ENCODE assay signal across 9 mouse cellular contexts in the genomic region with DNA sequence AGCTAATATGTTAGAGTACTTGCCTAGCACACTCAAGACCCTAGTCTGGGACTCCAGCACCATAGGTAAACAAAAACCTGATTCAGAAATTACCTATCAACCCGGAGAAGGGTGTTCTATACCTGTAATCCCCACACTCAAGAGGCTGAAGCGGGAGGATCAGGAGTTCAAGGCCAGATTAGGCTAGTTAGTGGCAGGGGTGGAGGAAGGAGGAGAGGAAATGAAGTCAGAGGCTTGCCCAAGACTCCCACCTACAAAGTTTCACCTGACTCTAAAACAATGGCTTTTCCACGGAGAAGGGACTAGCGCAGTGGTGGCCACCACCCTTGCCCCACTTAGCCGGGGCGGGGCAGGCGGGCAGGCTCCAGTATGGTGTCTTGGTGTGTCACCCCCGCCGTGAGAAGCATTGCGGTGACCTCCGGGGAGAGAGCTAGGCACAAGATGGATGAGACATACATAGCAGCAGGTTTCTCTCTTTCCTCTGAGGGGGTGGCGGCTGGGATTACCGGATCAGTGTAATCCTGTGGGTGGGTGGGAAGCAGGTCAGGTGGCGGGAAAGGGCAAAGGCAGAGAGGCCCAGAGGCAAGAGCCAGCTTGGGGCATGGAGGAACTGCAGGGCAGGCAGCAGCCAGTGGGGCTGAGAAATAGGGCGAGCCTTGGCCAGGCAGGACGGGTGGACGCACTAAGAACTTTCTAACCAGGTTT. TPM values are rescaled to one million over a fixed set of nuclear protein-coding genes. Genes with fewer than 3 reads are reported as not detected.
DNase-seq lines count a peak whose midpoint lies in the region; ATAC-seq lines count a peak whose summit lies in the region.
"Had no signal": no experiment of that assay in that cellular context is flagged by ENCODE, and none has a peak within 500 bp of the region (broad histone marks: within the 10 kb centered on the region; RNA-seq: fewer than 3 reads in every experiment).

No protein-coding gene starts in this region.

- H3K9ac ChIP-seq in kidney, embryonic 15.5 days = no peak overlapping the region
- peak overlapping the region; percentile 65; the same call in 1 of the 2 replicates for H3K9ac ChIP-seq in embryonic facial prominence, embryonic 13.5 days
- no peak overlapping the region for H3K9ac ChIP-seq in limb, embryonic 12.5 days (replicated peaks)

- peak overlapping the region; percentile 55 for H3K4me2 ChIP-seq in kidney, embryonic 15.5 days
- peak overlapping the region; percentile 57 for H3K4me2 ChIP-seq in embryonic facial prominence, embryonic 13.5 days
- peak overlapping the region; percentile 57 for H3K4me2 ChIP-seq in limb, embryonic 12.5 days

- no peaks in the 10 kb centered on the region for H3K9me3 ChIP-seq in kidney, embryonic 15.5 days (replicated peaks)
- no peaks in the 10 kb centered on the region for H3K9me3 ChIP-seq in embryonic facial prominence, embryonic 13.5 days
- no peaks in the 10 kb centered on the region for H3K9me3 ChIP-seq in limb, embryonic 12.5 days
- H3K9me3 ChIP-seq: megakaryocyte, embryonic 14.5 days had no signal

- WGBS in kidney, embryonic 15.5 days = 22% methylated on average over 16 of the region's 17 CpGs
- WGBS in embryonic facial prominence, embryonic 13.5 days = 18% methylated on average over 16 of the region's 17 CpGs
- WGBS in limb, embryonic 12.5 days = 22% methylated on average over 17 of the region's 17 CpGs

- no peak for DNase-seq in kidney, adult 11 months
- DNase-seq in retina, postnatal 1 day = peak; percentile 90
- no peak for DNase-seq in gastrocnemius, postnatal 4 days (ENCODE audit: low spot score in 2 of 2)
- DNase-seq in layer of hippocampus, adult 9-11 months = no peak
- no peak for DNase-seq in urinary bladder, postnatal 14 days (ENCODE audit: low spot score)

- no peak overlapping the region for H3K27ac ChIP-seq in kidney, embryonic 15.5 days
- peak overlapping the region; percentile 62 for H3K27ac ChIP-seq in embryonic facial prominence, embryonic 13.5 days
- H3K27ac ChIP-seq in limb, embryonic 12.5 days = no peak overlapping the region

- ATAC-seq in kidney, embryonic 15.5 days (replicated peaks; ENCODE audit: low FRiP score) = no peak
- no peak for ATAC-seq in embryonic facial prominence, embryonic 13.5 days (ENCODE audit: insufficient number of reproducible peaks, insufficient read depth, low FRiP score, low TSS enrichment, low read depth)
- no peak for ATAC-seq in limb, embryonic 12.5 days (ENCODE audit: insufficient number of reproducible peaks, insufficient read depth, low FRiP score, low TSS enrichment, low read depth)

- H3K4me3 ChIP-seq in kidney, embryonic 15.5 days (replicated peaks) = peak overlapping the region; percentile 23; the same call in 1 of the 2 replicates
- H3K4me3 ChIP-seq in embryonic facial prominence, embryonic 13.5 days = peak overlapping the region; percentile 31
- peak overlapping the region; percentile 27 for H3K4me3 ChIP-seq in limb, embryonic 12.5 days (replicated peaks)
- H3K4me3 ChIP-seq: megakaryocyte, embryonic 14.5 days had no signal

- no peaks in the 10 kb centered on the region for H3K36me3 ChIP-seq in kidney, embryonic 15.5 days
- H3K36me3 ChIP-seq in embryonic facial prominence, embryonic 13.5 days = no peaks in the 10 kb centered on the region
- no peaks in the 10 kb centered on the region for H3K36me3 ChIP-seq in limb, embryonic 12.5 days

- peaks cover 4% of the 10 kb centered on the region; the same call in 1 of the 2 replicates for H3K27me3 ChIP-seq in kidney, embryonic 15.5 days
- no peaks in the 10 kb centered on the region for H3K27me3 ChIP-seq in embryonic facial prominence, embryonic 13.5 days
- H3K27me3 ChIP-seq in limb, embryonic 12.5 days = no peaks in the 10 kb centered on the region

- H3K4me1 ChIP-seq in kidney, embryonic 15.5 days = peaks cover 33% of the 10 kb centered on the region
- H3K4me1 ChIP-seq in embryonic facial prominence, embryonic 13.5 days = peaks cover 18% of the 10 kb centered on the region
- H3K4me1 ChIP-seq in limb, embryonic 12.5 days (replicated peaks) = peaks cover 21% of the 10 kb centered on the region

RNA-seq across cellular contexts. Expression of a gene that starts 25.8 kb away (rescaled TPM):
- 21.1 and 22.0 TPM in 2 replicates for polyA plus RNA-seq in kidney, embryonic 15.5 days (2015; fragmentation: Nextera tagmentation; extraction: Ambion mirVana)
- 22.3 and 23.9 TPM in 2 replicates for polyA plus RNA-seq in embryonic facial prominence, embryonic 13.5 days (2015; fragmentation: Nextera tagmentation; extraction: Ambion mirVana)
- polyA plus RNA-seq in limb, embryonic 12.5 days (2016; fragmentation: Nextera tagmentation; extraction: Ambion mirVana) = 29.4 and 29.5 TPM in 2 replicates
- 1 to 10 TPM; 6.2 to 6.5 TPM for total RNA-seq in gastrocnemius, postnatal 4 days (2021)

RNA-seq across cellular contexts. Expression of a gene that starts 54.8 kb away (rescaled TPM):
- polyA plus RNA-seq in kidney, embryonic 15.5 days (2015; fragmentation: Nextera tagmentation; extraction: Ambion mirVana) = 981 and 995 TPM in 2 replicates
- 786 and 801 TPM in 2 replicates for polyA plus RNA-seq in embryonic facial prominence, embryonic 13.5 days (2015; fragmentation: Nextera tagmentation; extraction: Ambion mirVana)
- 668 and 680 TPM in 2 replicates for polyA plus RNA-seq in limb, embryonic 12.5 days (2016; fragmentation: Nextera tagmentation; extraction: Ambion mirVana)
- total RNA-seq in gastrocnemius, postnatal 4 days (2021) = 100 to 1,000 TPM; 236 to 243 TPM
